Mouse (Mus musculus): ENCODE results near the gene Gm5773.
"Not testable (repeated sequence)": the region's sequence is repeated elsewhere in the genome, so short reads cannot be mapped to it uniquely, and the experiment has no call there.

Gene Gm5773

GRCm38 (mm10) chr3:93772700-93773099, at the start of gene Gm5773:
Gene Gm5773, plus strand, starts transcription at chr3:93773000.
- not testable (repeated sequence) for DNase-seq

GRCm38 (mm10) chr3:93745475-93745874, 27.3 kb upstream of the Gm5773 start:
- not testable (repeated sequence) for DNase-seq

DNA sequence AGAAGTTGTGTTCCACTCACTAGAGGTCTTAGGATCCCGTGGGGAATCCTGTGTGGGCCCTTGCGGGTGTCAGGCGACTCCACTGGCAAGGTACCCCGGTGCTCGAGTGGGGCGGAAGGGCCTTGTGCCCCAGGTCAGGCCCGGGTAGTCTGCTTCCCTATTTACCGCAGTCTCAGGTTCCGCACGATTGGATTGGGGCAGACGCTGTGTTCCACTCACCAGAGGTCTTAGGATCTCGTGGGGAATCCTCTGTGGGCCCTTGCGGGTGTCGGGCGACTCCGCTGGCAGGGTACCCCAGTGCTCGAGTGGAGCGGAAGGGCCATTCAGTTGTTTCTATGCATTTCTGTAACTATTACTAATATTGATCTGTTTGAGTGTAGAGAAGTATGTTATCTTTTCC, 18.8 kb upstream of the Gm5773 start:
- DNase-seq, result not testable (repeated sequence)

- not testable (repeated sequence) for DNase-seq
These were observed 23.3 kb downstream of the Gm5773 start, which contains the start of gene Tdpoz4 for GRCm38 (mm10) chr3:93796098-93796497. Gene Tdpoz4, plus strand, starts transcription at chr3:93796398.

GRCm38 (mm10) chr3:93813341-93813740, 40.5 kb downstream of the Gm5773 start:
- not testable (repeated sequence) for DNase-seq
